Mouse (Mus musculus) layer of hippocampus, postnatal 25 days (tissue): ENCODE data around the gene Emc8. TPM values are rescaled to one million over a fixed set of nuclear protein-coding genes. Genes with fewer than 3 reads are reported as not detected.

ENCODE experiments used
- DNase-seq, 2 experiments: peaks; one replicate each; pipeline ENCODE4 v3.0.0; 2022; ENCODE audit warnings: mixed read lengths in 2 of 2, low spot score in 1 of 2; ENCODE audit errors: extremely low spot score in 1 of 2
- total RNA-seq, 2 experiments: library from RNA; stranded (reverse); gene quantifications; 2 replicates each; pipeline ENCODE4 v1.2.3; 2021

Emc8 gene
- total RNA-seq, 2 experiments from 2014 or later, result 73.4 to 89.1 TPM

DNA sequence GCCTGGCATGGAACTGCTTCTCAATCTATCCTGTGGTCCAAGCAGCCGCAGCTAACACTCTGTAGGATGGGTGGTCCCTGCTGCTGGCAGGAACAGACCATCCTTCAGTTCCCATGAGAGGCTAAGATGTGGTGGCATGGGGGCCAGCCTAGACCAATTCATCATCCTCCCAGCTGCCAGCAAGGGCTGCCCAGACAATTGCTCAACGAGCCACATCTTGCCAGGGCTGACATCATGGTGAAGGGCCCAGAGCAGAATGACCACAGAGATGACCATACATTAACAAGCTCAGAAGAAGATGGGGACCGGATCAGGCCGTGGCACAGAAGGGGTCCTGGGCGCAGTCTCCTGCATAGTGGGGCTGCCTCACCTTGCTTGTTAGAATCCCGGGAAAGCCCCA, 57.5 kb downstream of the Emc8 start:
- no peak for DNase-seq

GRCm38 (mm10) chr8:120607885-120608284, 60.5 kb downstream of the Emc8 start:
- DNase-seq, result peak; percentile 79 to 98

GRCm38 (mm10) chr8:120607460-120607859, 60.9 kb downstream of the Emc8 start:
- no peak for DNase-seq

Other genes starting within 250 kb of the Emc8 start
- gene Gins2, start 79.3 kb downstream of the Emc8 start, total RNA-seq, result 1 to 10 TPM; 2.9 to 4.6 TPM
- gene 1190005I06Rik, start 20.9 kb downstream of the Emc8 start, total RNA-seq, result 10 to 100 TPM; 15.2 to 15.9 TPM
- not detected for gene Gm27021, start 494 bp downstream of the Emc8 start, total RNA-seq
- 1,000 to 10,000 TPM; 1,090 to 1,232 TPM for gene Cox4i1, start 351 bp downstream of the Emc8 start, total RNA-seq
- gene Irf8, start 67.8 kb upstream of the Emc8 start, total RNA-seq, result 1 to 10 TPM; 4.1 to 4.2 TPM